Mouse (Mus musculus): ENCODE data around the gene Cdkn2aip. TPM values are rescaled to one million over a fixed set of nuclear protein-coding genes. Genes with fewer than 3 reads are reported as not detected.

Cdkn2aip gene
- polyA plus RNA-seq (2015; fragmentation: Nextera tagmentation; extraction: Ambion mirVana) = 47.3 and 47.9 TPM in 2 replicates

GRCm38 (mm10) chr8:47713761-47714745 is at the start of gene Cdkn2aip:
TSS of gene Cdkn2aip (minus strand) at chr8:47713932.
- H3K9me3 ChIP-seq (replicated peaks) = no peaks in the 10 kb centered on the region
- peak within 1 kb of the TSS; percentile 95 for H3K9ac ChIP-seq
- H3K36me3 ChIP-seq (ENCODE audit: poor library complexity, severe bottlenecking) = peaks cover 17% of the 10 kb centered on the region
- H3K27ac ChIP-seq = peak within 1 kb of the TSS; percentile 97
- peaks cover 26% of the 10 kb centered on the region for H3K4me1 ChIP-seq
- ATAC-seq = peak; percentile 95
- WGBS = under 1% methylated on average over 88 of the region's 114 CpGs
- H3K27me3 ChIP-seq = no peaks in the 10 kb centered on the region
- H3K4me2 ChIP-seq = peak within 1 kb of the TSS; percentile 82
- H3K4me3 ChIP-seq = peak within 1 kb of the TSS; percentile 99

- no peak overlapping the region for H3K9ac ChIP-seq
- no peaks in the 10 kb centered on the region for H3K36me3 ChIP-seq (ENCODE audit: poor library complexity, severe bottlenecking)
- no peaks in the 10 kb centered on the region for H3K4me1 ChIP-seq
- H3K9me3 ChIP-seq (replicated peaks) = no peaks in the 10 kb centered on the region
- WGBS = 78% methylated on average over 9 of the region's 9 CpGs
- no peak overlapping the region for H3K4me2 ChIP-seq
- ATAC-seq = no peak
- no peak overlapping the region for H3K4me3 ChIP-seq
- no peak overlapping the region for H3K27ac ChIP-seq
- no peaks in the 10 kb centered on the region for H3K27me3 ChIP-seq
Measured at GRCm38 (mm10) chr8:47763194-47763593, 49.5 kb upstream of the Cdkn2aip start.

DNA sequence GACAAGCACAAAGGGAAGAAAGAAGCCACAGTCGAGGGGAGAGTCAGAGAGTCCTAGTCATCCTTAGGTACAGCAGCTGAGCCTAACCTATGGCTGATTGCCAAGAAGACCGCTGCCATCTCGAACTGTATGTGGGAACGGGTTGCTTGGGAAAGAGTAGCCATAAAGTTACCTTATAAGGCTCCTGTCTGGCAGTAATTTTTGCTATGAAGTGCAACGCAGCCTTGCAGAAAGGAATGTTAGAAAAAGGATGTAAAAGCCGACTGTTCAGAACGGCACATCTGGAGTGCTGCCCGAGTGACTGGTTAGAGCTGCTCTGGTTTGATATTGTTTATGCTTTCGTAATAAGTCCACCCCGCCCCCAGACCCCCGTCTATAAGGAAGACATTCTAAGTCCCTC is 47.0 kb upstream of the Cdkn2aip start:
- Histone ChIP-seq H3K9ac (no peak overlapping the region), H3K27ac (no peak overlapping the region), H3K4me1 (no peaks in the 10 kb centered on the region), H3K4me3 (no peak overlapping the region), H3K27me3 (no peaks in the 10 kb centered on the region), H3K4me2 (no peak overlapping the region), H3K9me3 (replicated peaks) (no peaks in the 10 kb centered on the region), H3K36me3 (ENCODE audit: poor library complexity, severe bottlenecking) (no peaks in the 10 kb centered on the region)
- ATAC-seq = no peak
- WGBS = 79% methylated on average over 11 of the region's 11 CpGs

- Histone ChIP-seq H3K27ac (no peak overlapping the region), H3K4me1 (no peaks in the 10 kb centered on the region), H3K4me2 (no peak overlapping the region), H3K36me3 (ENCODE audit: poor library complexity, severe bottlenecking) (no peaks in the 10 kb centered on the region), H3K9me3 (replicated peaks) (no peaks in the 10 kb centered on the region), H3K4me3 (no peak overlapping the region), H3K9ac (no peak overlapping the region), H3K27me3 (no peaks in the 10 kb centered on the region)
- 73% methylated on average over 4 of the region's 4 CpGs for WGBS
- ATAC-seq = no peak
Measured at GRCm38 (mm10) chr8:47760186-47760585, 46.5 kb upstream of the Cdkn2aip start.

DNA sequence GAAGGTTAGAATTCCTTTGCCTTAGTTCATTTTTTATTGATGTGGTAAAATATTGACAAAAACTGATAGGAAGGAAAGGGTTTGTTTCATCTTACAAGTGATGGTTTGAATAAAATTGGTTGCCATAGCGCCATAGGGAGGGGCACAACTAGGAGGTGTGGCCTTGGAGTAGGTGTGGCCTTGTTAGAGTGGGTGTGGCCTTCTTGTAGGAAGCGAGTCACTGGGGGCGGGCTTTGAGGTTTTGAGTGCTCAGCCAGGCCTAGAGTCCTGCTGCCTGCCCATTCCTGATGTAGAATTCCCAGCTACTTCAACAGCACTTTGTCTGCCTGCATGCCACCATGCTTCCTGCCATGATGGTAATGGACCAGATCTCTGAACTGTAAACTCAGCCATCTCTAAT is 39.4 kb upstream of the Cdkn2aip start:
- 91% methylated on average over 3 of the region's 3 CpGs for WGBS

DNA sequence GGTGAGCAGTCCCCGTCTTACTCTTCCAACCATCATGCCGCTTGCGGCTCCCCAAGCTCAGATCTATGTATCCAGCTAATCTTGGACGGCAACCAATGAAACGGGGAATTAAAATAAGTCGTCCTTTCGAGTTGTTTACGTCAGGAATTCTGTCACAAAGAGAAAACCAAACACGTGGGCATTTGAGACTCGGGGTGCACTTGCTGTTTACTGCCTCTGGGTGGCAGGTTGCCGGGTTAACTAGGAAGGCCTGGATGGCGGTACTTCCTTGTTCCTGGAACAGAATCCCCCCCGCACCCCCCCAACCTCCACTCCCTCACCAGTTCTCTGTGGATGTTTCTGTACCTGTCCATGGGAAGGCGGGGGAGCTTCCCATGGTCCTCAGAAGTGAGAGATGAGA is 36.4 kb upstream of the Cdkn2aip start:
- WGBS = 58% methylated on average over 14 of the region's 14 CpGs
- Histone ChIP-seq H3K27me3 (no peaks in the 10 kb centered on the region), H3K4me1 (no peaks in the 10 kb centered on the region), H3K9me3 (replicated peaks) (no peaks in the 10 kb centered on the region), H3K4me2 (no peak overlapping the region), H3K9ac (no peak overlapping the region), H3K27ac (no peak overlapping the region), H3K4me3 (no peak overlapping the region), H3K36me3 (ENCODE audit: poor library complexity, severe bottlenecking) (no peaks in the 10 kb centered on the region)
- ATAC-seq = no peak

More for the DNA sequence above, 39.4 kb upstream of the Cdkn2aip start:
- Histone ChIP-seq H3K4me2 (no peak overlapping the region), H3K4me1 (no peaks in the 10 kb centered on the region), H3K9ac (no peak overlapping the region), H3K27me3 (no peaks in the 10 kb centered on the region), H3K27ac (no peak overlapping the region), H3K36me3 (ENCODE audit: poor library complexity, severe bottlenecking) (no peaks in the 10 kb centered on the region), H3K9me3 (replicated peaks) (no peaks in the 10 kb centered on the region), H3K4me3 (no peak overlapping the region)
- ATAC-seq = no peak

DNA sequence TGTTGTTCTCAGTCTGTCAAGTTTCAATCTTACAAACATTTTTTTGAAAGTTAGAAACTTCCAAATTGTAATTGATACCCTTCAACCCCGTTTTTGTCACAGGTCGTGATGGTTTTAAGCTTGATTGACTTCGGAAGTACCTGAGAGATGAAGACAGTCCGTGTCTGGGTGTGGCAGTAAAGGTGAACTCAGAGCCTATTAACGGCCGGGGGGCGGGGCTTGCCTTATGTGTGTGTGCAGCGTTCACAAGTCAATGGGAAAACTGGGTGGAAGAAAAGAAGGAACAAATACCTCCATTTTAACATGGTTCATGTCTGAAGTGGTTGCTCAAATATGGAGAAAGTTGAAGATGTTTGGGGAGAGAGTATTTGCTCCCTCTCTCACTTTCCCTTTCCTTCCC is 35.8 kb upstream of the Cdkn2aip start:
- Histone ChIP-seq H3K4me2 (no peak overlapping the region), H3K9me3 (replicated peaks) (no peaks in the 10 kb centered on the region), H3K4me3 (no peak overlapping the region), H3K9ac (no peak overlapping the region), H3K27me3 (no peaks in the 10 kb centered on the region), H3K27ac (no peak overlapping the region), H3K4me1 (no peaks in the 10 kb centered on the region), H3K36me3 (ENCODE audit: poor library complexity, severe bottlenecking) (no peaks in the 10 kb centered on the region)
- WGBS = 79% methylated on average over 8 of the region's 8 CpGs
- ATAC-seq = no peak

GRCm38 (mm10) chr8:47746304-47746703 is 32.6 kb upstream of the Cdkn2aip start:
- no peak overlapping the region for H3K27ac ChIP-seq
- no peak overlapping the region for H3K4me3 ChIP-seq
- no peaks in the 10 kb centered on the region for H3K27me3 ChIP-seq
- WGBS = 53% methylated on average over 12 of the region's 12 CpGs
- H3K9me3 ChIP-seq (replicated peaks) = no peaks in the 10 kb centered on the region
- H3K4me1 ChIP-seq = 0 out of 2 replicates have a peak, but pooled peaks cover 6% of the 10 kb centered on the region
- no peak for ATAC-seq
- H3K9ac ChIP-seq = no peak overlapping the region
- H3K4me2 ChIP-seq = no peak overlapping the region
- no peaks in the 10 kb centered on the region for H3K36me3 ChIP-seq (ENCODE audit: poor library complexity, severe bottlenecking)

DNA sequence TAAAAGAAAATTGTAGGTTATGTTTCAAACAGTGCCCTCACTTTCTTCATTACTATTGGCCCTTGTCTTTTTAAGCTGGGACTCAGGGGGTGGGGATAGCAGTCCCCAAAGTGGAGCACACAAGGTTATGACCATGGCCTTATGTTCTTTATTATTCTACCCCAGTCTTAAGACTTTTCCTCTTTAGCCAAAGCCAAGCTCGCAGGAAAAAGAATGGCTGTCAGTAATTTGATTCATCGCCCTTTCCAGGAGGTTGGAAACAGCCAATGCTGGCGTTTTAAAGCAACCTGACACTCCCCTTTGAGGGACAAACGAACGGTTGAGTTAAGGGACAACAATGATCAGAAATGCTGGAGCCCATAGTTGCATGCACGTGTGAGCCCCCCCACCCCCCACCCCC is 32.1 kb upstream of the Cdkn2aip start:
- no peaks in the 10 kb centered on the region for H3K27me3 ChIP-seq
- H3K9ac ChIP-seq = no peak overlapping the region
- 20% methylated on average over 6 of the region's 6 CpGs for WGBS
- no peak overlapping the region for H3K4me3 ChIP-seq
- no peaks in the 10 kb centered on the region for H3K36me3 ChIP-seq (ENCODE audit: poor library complexity, severe bottlenecking)
- no peak overlapping the region for H3K4me2 ChIP-seq
- H3K9me3 ChIP-seq (replicated peaks) = no peaks in the 10 kb centered on the region
- 0 out of 2 replicates have a peak, but pooled peaks cover 6% of the 10 kb centered on the region for H3K4me1 ChIP-seq
- no peak overlapping the region for H3K27ac ChIP-seq
- no peak for ATAC-seq

- Histone ChIP-seq H3K9ac (no peak overlapping the region), H3K4me3 (no peak overlapping the region), H3K27ac (no peak overlapping the region), H3K4me1 (0 out of 2 replicates have a peak, but pooled peaks cover 6% of the 10 kb centered on the region), H3K36me3 (ENCODE audit: poor library complexity, severe bottlenecking) (no peaks in the 10 kb centered on the region), H3K27me3 (no peaks in the 10 kb centered on the region), H3K4me2 (no peak overlapping the region), H3K9me3 (replicated peaks) (no peaks in the 10 kb centered on the region)
- no peak for ATAC-seq
- WGBS = 86% methylated on average over 9 of the region's 9 CpGs
Measured at GRCm38 (mm10) chr8:47744803-47745202, 31.1 kb upstream of the Cdkn2aip start.

GRCm38 (mm10) chr8:47743419-47743818 is 29.7 kb upstream of the Cdkn2aip start:
- Histone ChIP-seq H3K4me2 (peak overlapping the region; percentile 37; the same call in 1 of the 2 replicates), H3K9ac (no peak overlapping the region), H3K4me1 (0 out of 2 replicates have a peak, but pooled peaks cover 6% of the 10 kb centered on the region), H3K27me3 (no peaks in the 10 kb centered on the region), H3K27ac (no peak overlapping the region), H3K4me3 (no peak overlapping the region), H3K36me3 (ENCODE audit: poor library complexity, severe bottlenecking) (no peaks in the 10 kb centered on the region), H3K9me3 (replicated peaks) (no peaks in the 10 kb centered on the region)
- ATAC-seq = peak; percentile 81
- WGBS = 8% methylated on average over 11 of the region's 11 CpGs

DNA sequence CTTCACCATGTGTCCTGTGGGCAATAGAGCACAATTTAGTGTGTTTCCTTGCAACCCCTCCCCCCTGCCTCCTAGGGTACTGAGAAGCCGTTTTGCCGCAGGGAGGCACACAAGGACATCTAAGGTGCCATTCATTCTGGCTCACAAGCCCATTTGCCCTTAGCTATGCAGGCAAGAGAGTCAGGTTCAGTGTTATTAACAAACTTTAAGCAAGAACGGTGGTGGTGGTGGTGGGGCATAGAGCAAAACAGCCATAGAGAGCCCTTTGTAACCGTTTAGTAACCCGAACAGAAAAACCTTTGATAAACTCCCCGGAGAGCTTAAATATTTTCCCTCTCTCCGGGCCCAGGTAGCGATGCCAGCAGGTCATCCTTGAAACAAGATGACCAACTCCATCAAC is 29.3 kb upstream of the Cdkn2aip start:
- no peak overlapping the region for H3K27ac ChIP-seq
- H3K27me3 ChIP-seq = no peaks in the 10 kb centered on the region
- H3K9me3 ChIP-seq (replicated peaks) = no peaks in the 10 kb centered on the region
- H3K9ac ChIP-seq = no peak overlapping the region
- no peak for ATAC-seq
- no peak overlapping the region for H3K4me3 ChIP-seq
- WGBS = 48% methylated on average over 8 of the region's 8 CpGs
- H3K4me2 ChIP-seq = peak overlapping the region; percentile 37; the same call in 1 of the 2 replicates
- H3K4me1 ChIP-seq = 0 out of 2 replicates have a peak, but pooled peaks cover 6% of the 10 kb centered on the region
- H3K36me3 ChIP-seq (ENCODE audit: poor library complexity, severe bottlenecking) = no peaks in the 10 kb centered on the region
